Mouse (Mus musculus): ENCODE results near the gene Map3k11.

GRCm38 (mm10) chr19:5647791-5648190, 40.8 kb upstream of the Map3k11 start:
- TF ChIP-seq POLR2A (IDR thresholded peaks at IDR 0.05; ENCODE audit: insufficient read depth, low read depth, low read length) (no peak), CTCF (IDR thresholded peaks at IDR 0.05) (no peak), EP300 (IDR thresholded peaks at IDR 0.05; ENCODE audit: insufficient read depth, low read depth, low read length) (no peak)
